Mouse (Mus musculus) urinary bladder, adult 18-20 months (tissue): Measurements from ENCODE around the gene Mospd3.
A peak's percentile ranks its signal among the peaks of the same experiment; 100 is the strongest.

Experiments used
- DNase-seq, 2 experiments: peaks; one replicate each; pipeline ENCODE4 v3.0.0; 2022; ENCODE audit warnings: low spot score in 2 of 2, mixed read lengths in 2 of 2

Mospd3 gene

GRCm38 (mm10) chr5:137600619-137601364 lies at the start of gene Mospd3:
Gene Mospd3 (minus strand): TSS chr5:137601058.
- peak; percentile 94 to 96 for DNase-seq

- no peak for DNase-seq
Observed at GRCm38 (mm10) chr5:137649669-137650571, 49.1 kb upstream of the Mospd3 start.

DNA sequence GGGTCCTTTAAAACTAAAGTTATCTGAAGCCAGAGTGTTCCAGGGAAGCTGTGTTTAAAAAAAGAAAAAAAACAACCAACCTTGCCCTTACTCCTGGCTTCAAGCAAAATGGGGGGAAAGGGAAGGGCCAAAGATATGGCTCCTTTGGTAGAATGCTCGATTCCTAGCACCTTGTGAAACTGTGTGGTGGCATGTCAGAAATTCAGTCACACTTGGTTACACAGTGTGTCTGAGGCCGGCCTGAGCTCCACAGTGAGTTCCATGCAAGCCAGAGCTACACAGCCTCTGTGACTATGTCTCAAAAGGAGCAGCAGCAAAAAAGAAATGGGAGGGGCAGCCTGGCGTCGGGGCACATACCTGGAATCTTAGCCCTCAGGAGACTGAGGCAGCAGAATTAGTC lies 48.4 kb upstream of the Mospd3 start:
- no peak for DNase-seq

DNA sequence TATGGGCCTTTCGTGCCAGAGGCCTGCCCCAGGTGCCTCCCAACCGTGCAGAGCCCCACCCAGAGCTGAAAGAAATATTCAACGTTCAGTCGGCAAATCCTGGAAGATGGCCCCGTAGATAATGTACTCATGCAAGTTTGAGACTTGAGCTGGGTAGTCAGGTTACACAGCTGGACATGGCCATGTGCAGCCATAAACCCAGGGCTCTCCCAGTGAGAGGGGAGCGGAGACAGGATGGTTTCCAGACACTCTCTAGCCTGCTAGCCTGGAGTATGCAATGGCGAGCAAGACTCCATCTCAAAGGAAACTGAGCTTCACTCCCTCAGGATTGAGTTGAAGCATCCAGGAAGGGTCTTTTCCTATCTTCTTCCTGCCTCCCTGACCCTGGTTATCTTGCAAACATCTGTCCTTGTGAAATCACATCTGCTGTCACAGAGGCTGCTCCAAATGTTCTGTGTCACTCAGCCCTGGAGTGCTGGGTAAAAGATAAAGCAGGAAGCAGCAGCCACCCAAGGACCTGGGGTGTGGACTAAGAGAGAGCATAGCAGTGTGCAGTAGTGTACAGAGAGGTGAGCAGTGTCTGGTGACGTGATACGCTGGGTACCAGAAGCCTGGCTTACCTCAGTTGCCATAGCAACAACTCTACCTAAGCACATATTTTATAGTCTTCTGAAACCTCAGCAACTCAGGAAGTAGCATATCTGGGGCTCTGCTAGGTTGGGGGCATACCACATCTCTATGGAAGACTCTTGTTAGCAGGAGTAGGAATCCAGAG lies 47.2 kb upstream of the Mospd3 start:
- no peak for DNase-seq

- no peak for DNase-seq
Observed at GRCm38 (mm10) chr5:137645652-137646091, 44.8 kb upstream of the Mospd3 start, which contains the start of gene Irs3. Gene Irs3 (minus strand): TSS chr5:137645714.

DNA sequence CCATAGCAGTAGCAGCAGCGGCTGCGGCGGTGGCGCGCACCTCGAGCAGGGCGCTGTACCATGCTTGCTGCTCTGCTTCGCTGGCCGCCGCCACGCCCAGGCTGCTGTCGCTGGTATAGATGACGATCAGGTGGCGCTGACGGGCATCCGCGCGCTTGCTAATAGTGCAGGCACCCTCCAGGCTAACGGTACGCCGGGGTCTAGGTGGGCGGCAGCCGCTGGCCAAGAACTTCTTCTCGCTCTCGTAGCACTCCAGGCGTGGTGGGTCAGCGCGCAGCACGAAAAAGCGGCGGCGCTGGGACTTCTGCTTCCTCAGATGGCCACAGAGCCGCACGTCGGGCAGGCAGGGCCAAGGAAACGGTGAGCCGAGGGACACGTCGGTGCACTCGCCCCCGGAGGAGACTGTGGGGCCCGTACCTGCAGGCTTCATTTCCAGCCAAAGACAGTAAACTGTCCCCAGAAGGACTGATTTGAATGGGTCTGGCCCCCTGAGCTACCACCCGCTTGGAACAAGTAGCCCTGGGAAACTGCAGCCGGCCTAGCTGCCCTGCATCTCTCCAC lies 44.3 kb upstream of the Mospd3 start:
- peak in 1 of 2 experiments; percentile 35 for DNase-seq

- DNase-seq = no peak
Observed at GRCm38 (mm10) chr5:137644484-137644883, 43.6 kb upstream of the Mospd3 start.

DNA sequence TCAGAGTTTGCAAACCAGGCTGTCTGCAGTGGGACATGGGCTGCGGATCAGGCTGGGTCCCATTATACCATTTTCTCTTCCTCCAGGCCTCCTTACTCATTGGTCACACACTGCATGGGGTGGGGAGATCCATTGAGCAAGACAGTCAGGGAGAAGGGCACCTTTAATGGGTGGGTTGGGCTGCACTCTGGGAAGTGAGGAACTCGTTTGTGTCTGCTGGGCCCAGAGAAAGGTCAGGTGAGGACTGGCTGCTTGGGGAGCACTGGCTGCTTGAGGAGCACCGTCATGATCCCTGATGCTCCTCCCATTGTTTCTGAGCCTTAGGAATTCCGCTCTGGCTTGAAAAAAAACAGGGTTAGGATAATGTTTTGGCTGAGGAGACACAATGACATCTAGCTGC lies 42.0 kb upstream of the Mospd3 start:
- DNase-seq = no peak

DNA sequence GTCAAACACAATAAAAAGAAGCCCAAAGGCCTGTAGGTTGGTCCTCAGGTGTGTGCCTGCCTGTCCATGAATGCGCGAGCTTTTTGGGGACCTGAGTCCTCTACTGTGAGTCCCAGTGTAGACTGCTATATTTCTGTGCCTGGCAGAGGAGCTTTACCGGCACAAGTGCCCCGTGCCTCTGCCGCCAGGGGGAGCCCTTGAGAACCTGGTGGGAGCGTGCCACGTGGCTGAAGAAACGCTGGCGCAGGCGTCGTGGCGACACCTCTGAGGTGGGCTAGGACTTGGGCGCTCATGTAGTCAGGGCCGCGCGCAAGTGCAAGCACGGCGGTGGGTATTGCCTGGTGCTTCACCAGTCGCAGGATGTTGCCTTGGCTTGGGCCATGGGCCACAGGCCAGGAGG lies 40.2 kb upstream of the Mospd3 start, which contains the start of gene Sap25:
TSS of gene Sap25 (plus strand) at position 281 of the 400 bp plus-strand sequence.
- no peak for DNase-seq

- no peak for DNase-seq
Observed at GRCm38 (mm10) chr5:137639472-137639871, 38.6 kb upstream of the Mospd3 start.

- no peak for DNase-seq
Observed at GRCm38 (mm10) chr5:137633397-137634084, 32.7 kb upstream of the Mospd3 start.

DNA sequence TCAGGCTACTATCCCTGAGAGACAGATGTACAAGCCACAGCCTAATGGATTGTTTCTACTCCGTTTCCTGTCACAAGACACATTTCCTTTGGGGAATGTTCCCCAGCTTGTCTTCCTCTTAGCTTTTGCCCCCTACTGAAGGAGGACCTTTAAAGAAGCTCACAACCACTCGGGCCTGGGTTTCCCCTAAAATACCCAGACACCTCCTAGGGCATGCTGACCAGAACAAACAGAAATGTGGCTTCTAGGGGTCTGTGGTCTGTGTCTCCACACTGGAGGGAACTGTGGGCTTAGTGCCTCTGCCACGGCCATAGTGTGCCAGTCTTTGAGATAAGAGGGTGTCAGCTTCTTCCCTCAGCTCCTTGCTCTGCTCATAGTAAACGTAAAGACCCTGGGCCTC lies 30.7 kb upstream of the Mospd3 start:
- no peak for DNase-seq

DNA sequence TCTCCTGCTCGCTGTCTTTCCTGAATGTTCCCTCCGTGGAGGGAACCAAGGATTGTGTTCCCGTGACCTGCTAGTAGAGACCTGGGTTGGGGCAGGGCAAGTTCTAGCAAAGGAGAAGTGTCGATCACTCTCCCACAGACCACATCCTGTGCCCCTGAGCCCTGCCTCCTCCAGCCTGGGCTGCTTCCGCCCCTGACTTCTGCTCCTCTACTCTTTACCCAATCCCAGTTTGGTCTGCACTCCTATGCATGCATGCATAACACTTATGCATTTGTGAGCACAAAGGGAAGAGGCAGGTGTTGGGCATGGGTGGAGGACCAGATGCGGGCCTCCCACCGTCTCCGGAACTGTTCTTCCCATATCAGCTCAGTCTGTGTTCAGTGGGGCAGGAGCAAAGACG lies 30.3 kb upstream of the Mospd3 start:
- no peak for DNase-seq

GRCm38 (mm10) chr5:137630602-137631001 lies 29.7 kb upstream of the Mospd3 start:
- DNase-seq = no peak

DNA sequence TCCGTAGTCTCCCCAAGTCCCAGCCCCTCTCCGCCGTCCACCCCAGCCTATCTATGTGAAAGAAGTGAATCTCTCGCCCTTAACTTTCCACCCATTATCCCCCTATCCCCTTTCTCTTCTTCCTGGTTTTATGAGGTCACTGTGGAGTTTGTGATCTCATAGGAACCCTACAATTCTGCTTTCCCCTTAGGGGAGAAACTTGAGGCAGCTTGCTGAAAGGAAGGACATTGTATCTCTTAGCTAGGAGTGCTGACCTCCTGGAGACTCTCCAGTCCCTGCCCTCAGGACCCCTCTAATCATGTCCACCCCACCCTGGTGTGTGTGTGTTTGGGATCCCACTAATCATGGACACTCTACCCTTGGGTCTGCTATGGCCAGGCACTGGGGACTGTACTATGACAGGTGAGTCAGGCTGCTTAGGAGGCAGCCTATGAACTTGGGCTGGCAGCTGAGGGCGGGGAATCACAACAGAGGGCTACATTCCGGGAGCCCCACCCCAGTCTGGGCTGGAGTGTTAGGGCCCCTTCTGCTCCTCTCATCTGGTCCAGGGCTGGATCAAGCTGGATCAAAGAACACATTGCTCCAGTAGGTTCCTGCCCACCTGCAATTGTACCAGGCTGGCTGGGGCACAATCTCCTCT lies 29.2 kb upstream of the Mospd3 start:
- peak in 1 of 2 experiments; percentile 33 for DNase-seq

DNA sequence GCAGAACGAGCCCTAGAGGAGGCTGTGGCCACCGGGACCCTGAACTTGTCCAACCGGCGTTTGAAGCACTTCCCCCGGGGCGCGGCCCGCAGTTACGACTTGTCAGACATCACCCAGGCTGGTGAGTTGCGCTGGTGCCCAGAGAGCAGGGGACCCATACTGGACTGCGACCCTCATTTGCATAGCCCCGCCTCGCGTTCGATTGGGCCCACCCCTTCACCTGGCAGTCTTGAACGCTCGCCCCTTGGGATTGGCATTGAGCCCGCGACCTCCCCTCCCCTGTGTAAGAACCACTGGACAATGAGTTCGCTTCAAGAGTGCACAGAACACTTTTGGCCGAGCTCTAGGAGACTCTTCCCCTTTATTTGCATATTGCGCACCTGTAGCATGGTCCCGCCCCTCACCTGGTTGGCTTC lies 28.5 kb upstream of the Mospd3 start:
- peak in 1 of 2 experiments; percentile 85 for DNase-seq

DNA sequence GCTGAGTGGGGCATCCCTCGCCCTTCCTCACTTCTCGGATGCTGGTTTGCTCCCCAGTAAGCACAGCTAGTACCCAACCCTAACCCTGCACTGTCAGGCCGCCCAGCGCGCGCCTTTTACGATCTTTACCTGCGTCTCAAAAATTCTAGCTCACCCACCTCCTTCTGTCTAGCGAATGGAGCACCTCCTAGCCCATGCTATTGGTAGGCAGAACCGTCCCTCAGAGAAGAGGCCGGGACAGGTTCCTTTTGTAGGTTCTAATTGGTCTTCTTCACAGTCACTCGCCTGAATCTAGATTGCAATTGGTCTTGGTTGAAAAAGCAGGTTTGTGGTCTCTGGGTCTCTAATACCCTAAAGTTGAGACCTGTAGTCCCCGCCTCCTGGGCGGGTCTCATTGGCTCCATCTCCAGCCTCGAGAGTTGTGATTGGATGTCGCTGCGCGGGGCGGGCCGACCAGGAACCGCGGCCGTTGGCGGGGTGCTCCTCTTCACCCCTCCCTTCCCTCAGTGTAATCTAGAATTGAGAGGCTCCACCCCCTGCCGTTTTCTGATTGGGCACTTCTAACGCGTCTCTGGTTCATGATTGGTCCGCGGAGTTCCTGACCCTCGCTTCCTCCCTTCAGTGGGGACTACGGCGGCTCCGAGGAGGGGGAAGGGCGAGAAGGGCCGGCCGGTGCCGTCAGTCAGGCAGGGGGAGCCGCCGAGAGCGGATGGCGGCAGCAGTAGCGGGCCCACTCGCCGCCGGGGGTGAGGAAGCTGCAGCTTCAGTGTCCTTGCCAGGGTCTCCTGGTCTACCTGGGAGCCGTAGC lies 27.8 kb upstream of the Mospd3 start, which contains the start of the genes Fbxo24, Lrch4 and Gm20605:
TSS of gene Fbxo24 (minus strand) at position 505 of the 808 bp plus-strand sequence.
TSS of gene Lrch4 (plus strand) at position 624 of the 808 bp plus-strand sequence.
TSS of gene Gm20605 (plus strand) at position 678 of the 808 bp plus-strand sequence.
- DNase-seq = peak; percentile 90 to 99

- no peak for DNase-seq
Observed at GRCm38 (mm10) chr5:137627991-137628390, 27.1 kb upstream of the Mospd3 start.

DNA sequence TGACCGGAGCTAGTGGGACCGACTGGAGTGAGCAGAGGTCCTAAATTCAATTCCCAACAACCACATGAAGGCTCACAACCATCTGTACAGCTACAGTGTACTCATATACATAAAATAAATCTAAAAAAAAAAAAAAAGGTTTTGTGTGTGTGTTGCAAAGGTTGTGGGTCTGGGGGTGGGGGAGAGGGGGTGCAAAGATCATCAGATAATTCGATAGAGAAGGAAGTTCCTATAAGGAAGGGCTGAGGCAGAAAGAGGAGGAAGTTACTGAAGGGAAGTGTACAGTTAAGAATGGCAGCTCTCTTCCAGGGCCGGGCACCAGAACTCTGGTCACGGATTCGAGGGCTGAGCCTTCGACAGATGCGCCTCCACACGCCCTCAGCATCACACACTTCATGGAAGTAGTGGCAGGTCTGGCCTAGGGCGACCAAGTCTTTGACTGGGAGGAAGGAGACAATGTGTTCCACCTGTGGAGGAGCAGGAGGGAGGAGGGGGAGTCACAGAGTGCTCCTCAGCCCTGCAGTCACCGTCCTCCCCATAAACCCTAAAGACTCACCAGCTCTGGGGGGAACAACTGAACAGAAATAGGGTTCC lies 23.2 kb upstream of the Mospd3 start:
- DNase-seq = no peak
